Mouse (Mus musculus) forebrain, embryonic 16.5 days (tissue): ENCODE measurements around the gene Slc12a3. TPM values are rescaled to one million over a fixed set of nuclear protein-coding genes. Genes with fewer than 3 reads are reported as not detected.

Experiments used
- ATAC-seq: fragments of 200-750 bp; cut with Nextera tagmentation; 2 replicates; pipeline ENCODE4 v1.8.0; 2017; ENCODE audit warnings: mild to moderate bottlenecking, moderate library complexity
- H3K27ac ChIP-seq: fragments of 300-500 bp; sonication (generic); 2 replicates; pipeline ENCODE4 v1.5.1; 2014; ENCODE audit warnings: low read length, control low read depth
- H3K27me3 ChIP-seq: fragments of 300-500 bp; sonication (generic); replicated peaks from 2 replicates; pipeline ENCODE4 v1.6.1; 2014; ENCODE audit warnings: low read length; ENCODE audit not compliant: control insufficient read depth, insufficient read depth
- H3K36me3 ChIP-seq: fragments of 300-500 bp; sonication (generic); 2 replicates; pipeline ENCODE4 v1.6.1; 2014; ENCODE audit not compliant: control insufficient read depth, insufficient read depth
- H3K4me1 ChIP-seq: fragments of 300-500 bp; sonication (generic); replicated peaks from 2 replicates; pipeline ENCODE4 v1.6.1; 2014; ENCODE audit warnings: low read length; ENCODE audit not compliant: control insufficient read depth, insufficient read depth
- H3K4me2 ChIP-seq: fragments of 300-500 bp; sonication (generic); 2 replicates; pipeline ENCODE4 v1.6.1; 2014; ENCODE audit warnings: mild to moderate bottlenecking, low read length, control low read depth
- H3K4me3 ChIP-seq: fragments of 300-500 bp; sonication (generic); replicated peaks from 2 replicates; pipeline ENCODE4 v1.5.1; 2014; ENCODE audit warnings: mild to moderate bottlenecking, low read length, control low read depth
- H3K9ac ChIP-seq: fragments of 300-500 bp; sonication (generic); replicated peaks from 2 replicates; pipeline ENCODE4 v1.6.1; 2014; ENCODE audit warnings: low read depth, low read length, control low read depth
- H3K9me3 ChIP-seq: fragments of 300-500 bp; sonication (generic); 2 replicates; pipeline ENCODE4 v1.6.1; 2016; ENCODE audit warnings: low read length; ENCODE audit not compliant: control insufficient read depth
- WGBS: fragments of 180-500 bp; shearing (Covaris S2); extraction: QIAGEN DNeasy Blood & Tissue Kit; methylation state at CpG from one replicate; pipeline ENCODE4 v1.1.7; 2014; 5-methylcytosine and 5-hydroxymethylcytosine counted together
- polyA plus RNA-seq: library from polyadenylated mRNA; unstranded; fragments of >200 nt; fragmentation: Nextera tagmentation; extraction: Ambion mirVana; gene quantifications from 2 replicates; pipeline ENCODE4 v1.2.1, GENCODE M21; 2015

Gene Slc12a3
- polyA plus RNA-seq, 1 experiment from 2014 or later: 0.10 TPM

- H3K9ac ChIP-seq: no peak overlapping the region
- no peaks in the 10 kb centered on the region for H3K36me3 ChIP-seq
- no peak overlapping the region for H3K4me2 ChIP-seq
- ATAC-seq: no peak
- H3K9me3 ChIP-seq: no peaks in the 10 kb centered on the region
- 91% methylated on average over 4 of the region's 4 CpGs for WGBS
- no peak overlapping the region for H3K4me3 ChIP-seq
- H3K27ac ChIP-seq: no peak overlapping the region
- no peaks in the 10 kb centered on the region for H3K4me1 ChIP-seq
- no peaks in the 10 kb centered on the region for H3K27me3 ChIP-seq
Observed at GRCm38 (mm10) chr8:94345657-94346056, 16.7 kb downstream of the Slc12a3 start.

- no peak overlapping the region for H3K27ac ChIP-seq
- WGBS: 91% methylated on average over 13 of the region's 13 CpGs
- no peak overlapping the region for H3K4me2 ChIP-seq
- no peak overlapping the region for H3K4me3 ChIP-seq
- no peaks in the 10 kb centered on the region for H3K27me3 ChIP-seq
- H3K9me3 ChIP-seq: no peaks in the 10 kb centered on the region
- no peak for ATAC-seq
- no peaks in the 10 kb centered on the region for H3K4me1 ChIP-seq
- no peaks in the 10 kb centered on the region for H3K36me3 ChIP-seq
- H3K9ac ChIP-seq: no peak overlapping the region
Observed at GRCm38 (mm10) chr8:94346264-94346663, 17.3 kb downstream of the Slc12a3 start.

- H3K27me3 ChIP-seq: no peaks in the 10 kb centered on the region
- H3K9ac ChIP-seq: no peak overlapping the region
- 72% methylated on average over 9 of the region's 9 CpGs for WGBS
- H3K27ac ChIP-seq: no peak overlapping the region
- no peak overlapping the region for H3K4me3 ChIP-seq
- ATAC-seq: no peak
- no peaks in the 10 kb centered on the region for H3K4me1 ChIP-seq
- H3K4me2 ChIP-seq: no peak overlapping the region
- H3K36me3 ChIP-seq: no peaks in the 10 kb centered on the region
- H3K9me3 ChIP-seq: no peaks in the 10 kb centered on the region
Observed at GRCm38 (mm10) chr8:94348425-94348824, 19.4 kb downstream of the Slc12a3 start.

GRCm38 (mm10) chr8:94354069-94354531, 25.1 kb downstream of the Slc12a3 start:
- Histone ChIP-seq H3K9ac (no peak overlapping the region), H3K27me3 (no peaks in the 10 kb centered on the region), H3K36me3 (no peaks in the 10 kb centered on the region), H3K4me3 (no peak overlapping the region), H3K4me1 (peaks cover 5% of the 10 kb centered on the region), H3K9me3 (no peaks in the 10 kb centered on the region), H3K27ac (no peak overlapping the region), H3K4me2 (no peak overlapping the region)
- ATAC-seq: no peak
- WGBS: 89% methylated on average over 7 of the region's 7 CpGs

GRCm38 (mm10) chr8:94354571-94354970, 25.6 kb downstream of the Slc12a3 start:
- Histone ChIP-seq H3K9ac (no peak overlapping the region), H3K27ac (no peak overlapping the region), H3K9me3 (no peaks in the 10 kb centered on the region), H3K4me1 (peaks cover 5% of the 10 kb centered on the region), H3K4me2 (no peak overlapping the region), H3K27me3 (no peaks in the 10 kb centered on the region), H3K36me3 (no peaks in the 10 kb centered on the region), H3K4me3 (no peak overlapping the region)
- no peak for ATAC-seq
- WGBS: 86% methylated on average over 4 of the region's 4 CpGs

GRCm38 (mm10) chr8:94357220-94357619, 28.2 kb downstream of the Slc12a3 start:
- no peak overlapping the region for H3K4me3 ChIP-seq
- 87% methylated on average over 6 of the region's 6 CpGs for WGBS
- H3K9me3 ChIP-seq: no peaks in the 10 kb centered on the region
- no peak overlapping the region for H3K27ac ChIP-seq
- H3K27me3 ChIP-seq: no peaks in the 10 kb centered on the region
- no peak overlapping the region for H3K4me2 ChIP-seq
- H3K9ac ChIP-seq: no peak overlapping the region
- H3K4me1 ChIP-seq: peaks cover 5% of the 10 kb centered on the region
- ATAC-seq: no peak
- H3K36me3 ChIP-seq: no peaks in the 10 kb centered on the region

- H3K27me3 ChIP-seq: no peaks in the 10 kb centered on the region
- H3K36me3 ChIP-seq: no peaks in the 10 kb centered on the region
- no peak overlapping the region for H3K4me3 ChIP-seq
- peaks cover 5% of the 10 kb centered on the region for H3K4me1 ChIP-seq
- 56% methylated on average over 5 of the region's 5 CpGs for WGBS
- no peak overlapping the region for H3K9ac ChIP-seq
- no peak overlapping the region for H3K4me2 ChIP-seq
- H3K27ac ChIP-seq: no peak overlapping the region
- no peak for ATAC-seq
- no peaks in the 10 kb centered on the region for H3K9me3 ChIP-seq
Observed at GRCm38 (mm10) chr8:94358541-94358940, 29.5 kb downstream of the Slc12a3 start.

- Histone ChIP-seq H3K9ac (no peak overlapping the region), H3K36me3 (no peaks in the 10 kb centered on the region), H3K4me3 (no peak overlapping the region), H3K9me3 (no peaks in the 10 kb centered on the region), H3K27me3 (no peaks in the 10 kb centered on the region), H3K4me1 (peaks cover 5% of the 10 kb centered on the region), H3K4me2 (no peak overlapping the region), H3K27ac (no peak overlapping the region)
- no peak for ATAC-seq
- 90% methylated on average over 6 of the region's 6 CpGs for WGBS
Observed at GRCm38 (mm10) chr8:94361774-94362431, 32.9 kb downstream of the Slc12a3 start.

GRCm38 (mm10) chr8:94362607-94363239, 33.7 kb downstream of the Slc12a3 start:
- no peak overlapping the region for H3K27ac ChIP-seq
- no peak overlapping the region for H3K9ac ChIP-seq
- no peak overlapping the region for H3K4me3 ChIP-seq
- no peaks in the 10 kb centered on the region for H3K9me3 ChIP-seq
- no peak for ATAC-seq
- no peak overlapping the region for H3K4me2 ChIP-seq
- H3K4me1 ChIP-seq: peaks cover 5% of the 10 kb centered on the region
- no peaks in the 10 kb centered on the region for H3K36me3 ChIP-seq
- H3K27me3 ChIP-seq: no peaks in the 10 kb centered on the region
- 76% methylated on average over 7 of the region's 7 CpGs for WGBS
